Mouse (Mus musculus): Measurements from ENCODE around the gene D630039A03Rik.
"Not testable (repeated sequence)": the region's sequence is repeated elsewhere in the genome, so short reads cannot be mapped to it uniquely, and the experiment has no call there.

D630039A03Rik gene

DNA sequence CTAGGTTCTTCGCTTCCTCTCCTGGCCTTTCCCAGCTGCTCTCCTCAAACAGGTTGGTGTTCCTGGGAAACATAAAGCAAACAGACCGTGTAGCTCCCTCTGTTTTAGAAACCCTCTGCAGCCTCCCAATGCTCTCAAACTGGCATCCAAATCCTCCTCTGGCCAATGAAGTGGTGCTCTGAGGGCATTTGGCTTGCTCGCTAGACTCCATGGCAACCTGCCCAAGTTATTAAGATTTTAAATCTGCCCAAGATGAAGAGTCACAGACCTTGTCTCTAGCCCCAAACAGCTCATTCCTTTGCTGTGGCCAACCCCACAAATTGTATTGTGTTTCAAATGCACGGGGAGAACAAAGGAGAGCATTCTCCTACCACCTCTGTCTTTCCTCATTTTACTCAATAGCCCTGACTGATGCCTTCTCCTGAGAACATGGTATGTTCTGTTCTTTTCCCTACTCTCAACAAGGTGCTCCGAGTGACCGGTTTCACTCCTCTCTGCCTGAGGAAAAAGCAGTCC is 8.5 kb upstream of the D630039A03Rik start:
- no peak for DNase-seq

DNA sequence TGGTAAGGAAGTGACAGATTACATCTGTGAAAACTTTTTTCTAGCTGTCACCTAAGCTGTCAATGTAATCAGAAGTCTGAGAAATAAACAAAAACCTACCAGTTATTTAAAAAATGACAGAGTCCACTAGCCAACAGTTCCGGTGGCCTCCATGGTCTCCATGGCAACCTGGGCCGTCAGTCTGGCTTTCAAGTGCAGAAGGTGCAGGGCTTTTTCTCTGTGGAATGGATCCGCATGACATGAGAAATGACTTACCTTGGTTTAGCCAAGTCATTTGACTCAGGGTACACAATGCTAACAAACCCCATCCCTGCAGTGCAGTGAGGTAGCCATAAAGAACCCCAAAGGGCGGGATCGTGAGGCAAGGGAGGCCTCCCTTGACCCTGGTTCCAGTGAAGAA is 6.1 kb upstream of the D630039A03Rik start:
- DNase-seq = no peak

DNA sequence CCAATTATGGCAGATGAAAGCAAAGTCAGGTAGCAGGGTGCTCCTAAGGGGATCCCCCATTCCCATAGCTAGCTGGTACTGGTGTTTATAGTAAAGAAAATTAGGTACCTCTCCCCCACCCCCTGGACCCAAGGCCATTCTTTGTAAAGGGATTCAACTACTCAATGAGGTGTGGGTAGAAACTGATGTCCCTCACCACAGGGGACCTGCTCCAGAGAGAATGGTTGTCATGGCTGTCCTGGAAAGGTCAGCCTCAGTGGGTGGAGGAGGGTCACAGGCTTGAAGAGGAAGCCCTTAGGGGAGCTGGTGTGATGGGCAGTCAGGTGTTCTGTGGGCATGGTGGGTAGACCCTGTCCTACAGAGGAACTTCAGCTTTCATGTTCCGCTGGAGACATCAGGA is 4.4 kb upstream of the D630039A03Rik start:
- DNase-seq = no peak

DNA sequence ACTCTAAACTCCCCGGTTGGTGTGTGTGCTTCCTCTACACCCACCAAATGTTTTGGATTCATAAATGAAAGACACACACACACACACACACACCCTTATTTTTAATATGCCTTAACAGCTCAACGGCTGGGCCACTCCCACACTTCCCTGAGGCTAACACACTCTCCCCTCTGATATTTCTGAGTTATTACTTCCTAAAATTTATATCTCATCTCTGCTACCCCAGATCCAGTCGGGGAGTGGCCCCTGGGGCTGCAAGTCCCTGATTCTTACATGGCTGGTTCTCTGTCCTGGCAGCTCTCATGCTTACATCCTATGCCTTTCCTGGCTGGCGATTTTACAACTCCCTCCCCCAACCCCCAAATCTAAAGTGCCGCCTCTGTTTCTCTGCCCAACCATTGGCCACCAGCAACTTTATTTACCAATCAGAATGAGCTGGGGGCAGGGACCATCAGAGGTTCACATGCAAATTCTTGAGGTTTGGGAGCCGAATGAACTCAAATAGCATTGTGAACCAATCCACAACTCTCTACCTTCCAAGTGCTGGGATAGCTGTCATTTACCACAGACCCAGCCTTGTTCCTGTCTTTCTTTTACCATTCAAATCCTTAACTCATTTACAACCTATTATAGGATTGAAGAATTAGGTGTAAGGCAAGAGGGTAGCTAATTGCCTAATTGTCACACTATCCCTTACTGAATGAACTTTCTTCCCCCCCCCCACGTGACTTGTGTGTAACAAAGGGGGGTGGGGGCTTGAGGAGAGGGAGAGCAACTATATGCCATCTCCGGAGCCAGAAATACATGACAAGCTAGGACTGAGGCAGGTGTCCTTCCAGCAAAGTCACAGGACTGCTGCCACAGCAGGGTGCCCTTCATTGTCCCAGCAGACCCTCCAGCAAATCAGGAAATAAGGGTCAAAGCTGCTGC is 3.7 kb upstream of the D630039A03Rik start:
- DNase-seq = no peak

DNA sequence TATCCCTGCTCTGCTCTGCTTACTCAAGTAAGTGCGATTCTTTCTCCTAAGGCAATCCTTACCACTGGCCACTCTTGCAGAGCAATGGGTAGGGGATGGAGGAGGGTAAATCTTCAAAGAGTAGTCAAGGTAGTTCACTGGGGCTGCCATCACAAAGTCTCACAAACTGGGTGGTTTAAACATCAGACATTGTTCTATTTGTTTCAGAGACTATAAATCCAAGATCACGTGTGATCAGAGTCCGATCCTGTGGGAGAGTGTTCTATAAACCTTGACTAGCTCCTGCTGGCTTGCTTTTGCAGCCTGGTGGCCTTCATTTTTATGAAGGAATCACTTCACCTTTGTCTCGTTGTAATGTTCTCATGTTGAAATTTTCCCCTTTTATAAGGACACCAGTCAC is 614 bp upstream of the D630039A03Rik start:
- no peak for DNase-seq

DNA sequence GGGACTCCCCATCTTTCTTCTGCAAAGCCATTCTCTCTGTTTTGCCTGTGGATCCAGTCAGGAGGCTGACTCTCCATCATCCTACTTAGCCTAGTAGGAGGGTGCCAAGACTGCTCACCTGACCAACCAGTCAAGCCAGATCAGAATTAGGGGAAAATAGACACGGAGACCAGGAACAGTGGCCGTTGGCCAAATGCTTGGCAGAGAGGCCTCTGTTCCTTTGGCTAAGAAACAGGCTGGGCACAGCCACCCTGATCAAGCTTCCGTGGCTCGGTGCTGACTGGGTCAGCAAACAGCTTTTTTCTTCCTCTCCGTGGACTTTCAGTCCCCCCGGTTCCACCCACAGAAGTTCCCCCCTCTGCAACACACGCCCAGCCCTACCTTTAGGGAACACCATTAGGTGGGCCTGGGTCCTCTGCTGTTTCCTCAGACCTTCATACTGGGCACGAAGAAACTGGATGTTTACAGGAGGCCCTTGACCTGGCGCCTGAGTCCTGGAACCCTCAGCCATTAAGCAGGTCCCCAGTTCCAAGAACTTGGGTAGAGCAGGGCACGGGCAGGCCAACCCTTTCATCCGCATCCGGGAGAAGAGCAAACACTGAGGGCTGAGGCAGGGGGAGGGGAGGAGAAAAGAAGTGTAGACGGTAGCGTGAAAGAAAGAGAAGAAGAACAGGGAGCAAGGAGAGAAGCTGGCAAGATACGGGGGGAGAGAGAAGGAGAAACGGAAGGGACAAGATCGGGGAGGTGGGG is 706 bp downstream of the D630039A03Rik start:
- peak; percentile 25 for DNase-seq

DNA sequence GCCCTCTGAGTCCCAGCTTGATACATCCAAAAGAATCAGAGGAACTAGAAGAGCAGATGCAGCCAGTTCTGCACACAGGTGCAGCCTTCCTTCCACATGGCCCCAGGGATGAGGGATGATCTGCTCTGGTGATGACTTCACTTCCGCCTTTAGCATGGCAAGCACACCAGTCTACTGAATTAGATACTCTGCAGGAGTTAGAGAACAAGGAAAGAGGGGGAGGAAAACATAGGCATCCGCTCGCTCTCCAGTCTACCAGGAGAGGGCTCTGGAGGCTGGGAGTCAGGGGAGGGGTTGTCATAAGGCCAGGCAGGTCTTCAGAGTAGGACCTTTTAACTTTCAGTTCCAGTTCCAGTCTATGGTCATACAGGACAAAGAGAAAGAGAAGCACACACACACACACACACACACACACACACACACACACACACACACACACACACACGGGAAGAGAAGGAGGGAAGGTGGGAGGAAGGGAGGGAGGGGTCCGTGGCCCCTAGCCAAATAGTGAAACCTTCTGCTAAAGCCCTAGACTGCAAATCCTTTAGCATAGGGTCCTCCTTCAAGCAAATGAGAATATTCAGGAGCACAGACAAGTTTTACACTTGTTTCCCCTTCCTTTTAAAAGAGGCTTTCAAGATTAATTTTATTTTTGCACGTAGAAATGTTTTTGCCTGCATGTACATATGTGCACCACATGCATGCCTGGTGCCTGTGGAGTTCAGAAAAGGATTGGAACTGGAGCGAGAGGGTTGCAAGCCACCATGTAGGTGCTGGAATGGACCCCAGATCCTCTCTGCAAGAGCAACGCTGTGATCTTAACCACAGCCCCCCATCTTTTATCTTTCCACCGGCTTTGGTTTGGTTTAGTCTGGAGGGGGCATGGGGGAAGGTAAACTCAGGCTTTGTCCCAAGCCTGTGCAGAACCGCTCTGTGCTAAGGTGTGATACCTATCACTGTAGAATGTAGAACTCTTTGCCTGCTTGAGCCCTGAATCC is 1.6 kb downstream of the D630039A03Rik start:
- DNase-seq = no peak

DNA sequence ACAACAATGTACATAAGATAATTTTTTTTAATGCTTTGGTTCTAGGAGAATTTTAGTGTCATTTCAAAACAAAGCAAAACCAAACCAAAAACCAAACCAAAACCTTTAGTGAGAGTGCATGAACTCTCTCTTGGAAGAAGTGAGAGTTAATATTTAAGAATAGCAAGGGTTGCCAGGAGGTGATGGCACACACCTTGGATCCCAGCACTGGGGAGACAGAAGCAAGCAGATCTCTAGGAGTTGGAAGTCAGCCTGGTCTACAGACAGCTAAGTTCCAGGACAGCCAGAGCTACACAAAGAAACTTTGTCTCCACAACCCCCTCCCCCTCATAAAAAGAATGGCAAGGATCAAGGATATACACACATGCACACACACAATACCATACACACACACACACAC is 3.1 kb downstream of the D630039A03Rik start:
- no peak for DNase-seq

DNA sequence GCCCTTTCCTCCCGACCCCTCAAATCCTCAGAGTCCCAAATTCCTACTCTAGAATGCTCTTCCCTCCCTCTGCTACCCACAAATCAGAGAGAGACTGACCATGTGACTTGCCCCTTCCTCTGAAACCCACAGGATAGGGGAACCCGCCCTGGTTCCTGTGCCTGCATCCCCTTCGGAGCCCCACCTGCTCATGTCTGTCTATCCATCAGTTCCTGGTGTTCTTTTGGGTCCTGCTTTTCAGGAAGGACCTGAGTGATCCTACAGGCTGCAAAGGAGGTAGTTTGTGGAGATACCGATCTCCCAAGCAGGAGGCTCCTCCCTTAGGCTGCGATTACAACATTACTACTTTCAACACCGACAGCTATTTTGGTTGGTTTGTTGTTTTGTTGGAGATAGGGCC is 7.2 kb downstream of the D630039A03Rik start:
- DNase-seq = no peak

DNA sequence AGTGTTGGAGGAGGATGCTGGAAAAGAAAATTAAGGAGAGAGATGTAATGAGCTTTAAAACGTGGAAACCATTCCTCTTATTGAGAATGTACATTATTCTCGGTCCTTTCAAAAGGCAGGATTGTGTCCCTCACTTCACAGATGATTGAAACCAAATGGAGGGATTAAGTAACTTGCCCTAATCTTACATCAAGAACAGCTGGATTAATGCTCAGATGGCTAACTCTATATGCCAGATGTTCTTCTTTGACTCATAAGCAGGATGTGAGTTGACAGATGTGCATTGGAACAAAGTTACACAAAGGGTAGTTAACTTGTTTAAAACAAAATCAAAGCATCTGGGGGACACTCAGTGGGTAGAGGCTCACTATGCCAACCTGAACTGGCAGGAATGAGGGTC is 9.4 kb downstream of the D630039A03Rik start:
- DNase-seq = no peak

DNA sequence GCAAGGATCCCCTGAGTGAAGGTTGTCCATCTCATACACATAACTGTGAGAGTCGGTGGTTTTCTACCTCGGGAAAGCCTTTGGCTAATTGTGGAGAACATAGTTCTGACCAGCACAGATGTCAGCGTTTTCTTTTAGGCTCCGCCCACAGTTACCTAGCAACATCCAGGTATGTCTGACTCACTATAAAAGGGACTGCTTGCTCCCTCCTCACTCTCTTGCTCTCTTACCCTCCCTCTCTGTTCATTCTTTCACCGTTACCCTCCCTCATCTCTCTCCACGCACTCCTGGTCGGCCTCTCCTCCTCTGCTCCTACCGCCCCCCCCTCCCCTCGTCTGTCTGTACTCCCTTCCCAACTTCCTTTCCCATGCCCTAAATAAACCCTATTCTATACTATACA is 11.5 kb downstream of the D630039A03Rik start:
- no peak for DNase-seq

DNA sequence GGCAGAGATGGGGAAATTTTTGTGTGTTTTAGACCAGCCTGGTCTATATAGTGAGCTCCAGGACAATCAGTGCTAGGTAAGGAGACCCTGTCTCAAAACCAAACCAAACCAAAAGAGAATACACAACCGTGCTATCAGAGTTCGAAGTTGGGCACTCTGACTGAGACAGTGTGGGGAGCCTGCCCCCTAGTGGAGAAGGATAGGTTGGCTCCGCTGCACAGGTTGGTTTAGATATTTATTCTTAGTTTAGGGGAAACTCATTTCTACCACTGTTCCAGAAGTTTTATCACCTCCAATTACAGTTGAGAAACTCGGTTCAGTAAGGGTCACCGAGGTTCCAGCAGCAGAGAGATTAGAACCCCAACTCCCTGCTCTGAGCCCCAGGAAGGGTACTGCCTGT is 11.9 kb downstream of the D630039A03Rik start:
- DNase-seq = peak; percentile 51

DNA sequence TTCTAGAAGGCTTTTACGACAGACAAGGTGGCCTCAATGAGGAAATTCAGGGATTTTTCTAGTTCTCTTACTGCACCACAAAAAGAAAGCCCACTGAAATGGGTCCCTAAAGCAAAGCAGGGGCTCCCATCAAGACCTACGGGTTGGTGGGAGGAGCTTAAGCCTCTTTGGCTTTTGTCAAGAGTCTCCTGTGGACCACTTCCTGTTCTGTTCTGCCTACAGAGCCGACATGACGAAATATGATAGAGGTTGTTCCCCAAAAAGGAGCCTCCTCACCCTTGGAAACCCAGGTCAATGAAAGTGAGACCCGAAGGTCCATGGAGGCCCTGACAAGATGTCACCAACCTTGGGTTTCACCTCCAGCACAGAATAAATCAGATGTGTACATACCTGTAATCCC is 13.5 kb downstream of the D630039A03Rik start:
- no peak for DNase-seq

DNA sequence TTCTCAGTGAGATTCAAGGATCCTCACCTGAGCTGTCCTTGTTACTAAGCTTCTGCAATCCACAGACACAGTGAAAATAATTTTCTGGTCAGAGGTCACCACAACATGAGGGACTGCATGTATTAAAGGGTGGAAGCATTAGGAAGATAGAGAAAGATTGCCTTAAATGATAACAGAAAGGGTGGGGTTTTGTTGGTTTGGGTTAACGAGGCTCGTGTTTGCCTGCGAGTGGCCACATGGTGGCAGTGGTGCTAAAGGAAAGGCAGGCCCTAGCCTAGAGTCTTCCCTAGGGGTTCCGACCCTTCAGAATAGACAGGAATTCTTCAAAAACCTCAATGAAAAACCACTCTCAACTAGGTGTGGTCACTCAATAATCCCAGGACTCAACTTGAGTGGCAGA is 14.9 kb downstream of the D630039A03Rik start:
- peak; percentile 25 for DNase-seq

DNA sequence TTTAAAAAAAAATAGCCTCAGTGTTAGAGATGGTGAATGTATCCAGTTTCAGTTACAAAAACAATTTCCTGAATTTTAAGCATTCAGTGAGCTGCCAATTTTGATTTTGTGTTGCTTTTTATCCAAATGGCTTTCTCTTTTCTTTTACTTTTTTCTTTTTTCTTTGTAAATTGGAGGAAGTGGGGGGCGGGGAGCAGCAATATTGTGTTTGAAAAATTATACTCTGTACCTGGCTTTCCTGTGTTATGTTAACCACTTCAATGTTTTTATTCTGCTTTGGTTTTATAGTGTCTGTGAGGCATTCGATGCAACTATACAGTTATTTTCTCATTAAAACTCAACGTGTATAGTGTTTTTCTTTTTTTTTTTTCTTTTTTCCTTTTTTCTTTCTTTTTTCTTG is 19.5 kb downstream of the D630039A03Rik start:
- DNase-seq = no peak

DNA sequence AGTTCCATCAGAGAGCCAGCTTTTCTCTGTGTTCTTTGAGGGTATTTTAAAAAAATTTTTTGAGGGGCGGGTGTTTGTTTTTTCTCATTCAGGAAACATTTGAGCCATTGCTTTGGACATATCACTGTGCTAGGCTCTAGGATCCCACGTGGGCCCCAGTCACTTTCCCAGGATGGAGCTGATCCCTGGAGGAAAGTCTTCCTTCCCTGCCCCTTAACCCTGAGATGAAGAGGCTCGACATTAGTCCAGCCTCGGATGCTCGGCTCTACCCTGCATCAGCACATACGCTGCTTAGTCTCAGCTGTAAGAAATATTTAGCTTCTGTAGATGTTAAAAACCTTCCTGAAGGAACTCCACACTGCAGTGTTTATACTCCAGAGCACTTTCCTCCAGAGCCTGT is 20.2 kb downstream of the D630039A03Rik start:
- no peak for DNase-seq

DNA sequence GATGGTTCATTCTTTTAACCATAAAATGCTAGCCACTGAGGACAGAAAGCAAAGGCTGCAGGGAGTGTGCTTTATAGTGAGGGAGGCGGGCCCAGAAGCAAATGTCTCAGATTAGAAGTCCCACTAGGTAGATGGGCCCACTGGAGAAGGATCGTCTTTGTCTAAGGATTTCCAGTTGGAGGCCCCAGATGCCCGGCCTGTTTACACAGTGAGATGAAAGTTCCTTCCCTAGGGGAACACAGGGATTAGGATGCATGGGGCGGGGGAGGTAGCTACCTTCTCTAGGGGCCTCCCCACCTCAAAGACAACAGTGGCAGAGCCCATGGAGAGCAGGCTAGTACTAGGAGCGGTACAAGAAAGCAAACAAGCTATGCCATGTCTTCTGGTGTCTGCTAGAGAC is 21.0 kb downstream of the D630039A03Rik start:
- DNase-seq = no peak

DNA sequence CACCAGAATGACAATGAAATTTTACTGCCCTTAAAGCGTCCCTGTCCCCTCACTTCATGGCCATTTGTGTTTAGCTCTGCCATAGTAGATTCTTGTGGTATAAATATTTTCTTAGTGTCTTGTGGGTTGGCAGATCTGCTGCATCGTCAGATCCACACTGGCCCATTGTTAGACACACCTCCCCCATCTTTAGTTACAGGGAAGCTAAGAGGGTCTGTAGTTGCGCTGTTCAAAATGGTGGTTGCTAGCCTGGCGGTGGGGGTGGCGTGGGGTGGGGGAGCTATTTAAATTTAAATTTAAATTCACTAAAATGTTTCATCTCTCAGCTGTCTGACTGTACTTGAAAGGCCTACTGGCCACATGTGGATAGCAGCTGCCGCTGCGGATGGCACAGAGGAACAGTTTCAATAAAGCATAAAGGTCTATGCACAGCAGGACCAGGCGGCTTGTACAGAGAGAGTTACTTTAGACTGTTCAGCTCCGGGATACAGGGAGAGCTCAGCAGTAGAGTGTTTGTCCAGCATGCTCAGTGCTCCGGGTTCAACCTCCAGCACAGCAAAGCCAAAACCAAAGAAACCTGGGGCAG is 24.0 kb downstream of the D630039A03Rik start:
- DNase-seq = no peak

DNA sequence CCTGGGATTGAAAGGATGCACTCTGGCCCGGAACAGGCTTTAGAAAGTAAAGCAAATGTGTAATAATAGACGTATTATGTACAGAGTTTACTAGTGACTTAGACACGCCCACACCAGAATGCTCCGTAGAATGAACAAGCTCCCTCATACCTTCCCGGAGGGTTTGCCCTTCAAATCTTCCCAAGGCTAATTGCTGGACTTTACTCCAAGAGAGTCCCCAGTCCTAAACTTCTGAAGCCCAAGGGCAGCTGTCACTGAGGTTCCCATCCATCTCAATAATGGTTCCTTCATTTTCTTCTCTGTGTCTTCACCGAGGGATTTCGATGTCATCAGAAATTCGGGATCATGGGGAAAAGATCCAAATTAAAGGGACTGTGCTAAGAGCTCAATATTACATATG is 26.3 kb downstream of the D630039A03Rik start:
- DNase-seq = no peak

DNA sequence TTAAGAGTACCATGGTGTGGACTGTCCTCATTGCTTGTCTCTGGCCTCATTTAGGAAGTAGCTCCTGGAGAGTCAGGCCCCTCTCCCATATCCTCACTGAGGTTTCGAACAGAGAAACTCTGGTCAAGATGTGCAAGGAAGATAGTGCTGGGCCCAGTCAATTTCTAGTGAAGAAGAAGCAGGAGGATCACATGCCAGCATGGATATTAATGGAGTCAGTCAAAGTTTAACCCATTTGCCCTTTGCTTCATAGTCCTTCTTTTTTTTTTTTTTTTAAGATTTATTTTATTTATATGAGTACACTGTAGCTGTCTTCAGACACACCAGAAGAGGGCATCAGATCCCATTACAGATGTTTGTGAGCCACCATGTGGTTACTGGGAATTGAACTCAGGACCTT is 27.1 kb downstream of the D630039A03Rik start:
- DNase-seq = not testable (repeated sequence)

DNA sequence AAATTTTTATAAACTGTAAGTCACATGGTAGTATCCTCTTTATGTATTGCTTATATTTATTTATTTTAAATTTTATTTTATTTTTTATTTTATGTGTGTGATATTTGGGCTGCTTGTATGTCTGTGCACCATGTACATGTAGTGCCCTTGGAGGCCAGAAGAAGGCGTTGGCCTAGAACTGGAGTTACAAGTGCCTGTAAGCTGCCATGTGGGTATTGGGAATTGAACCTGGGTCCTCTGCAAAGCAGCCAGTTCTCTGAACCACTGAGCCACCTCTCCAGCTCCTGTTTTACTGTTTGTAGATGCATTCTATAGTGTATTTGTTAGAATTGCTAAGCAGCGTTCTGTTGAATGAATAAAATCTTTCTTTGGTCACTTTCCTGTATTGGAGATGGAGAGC is 27.9 kb downstream of the D630039A03Rik start:
- DNase-seq = no peak

DNA sequence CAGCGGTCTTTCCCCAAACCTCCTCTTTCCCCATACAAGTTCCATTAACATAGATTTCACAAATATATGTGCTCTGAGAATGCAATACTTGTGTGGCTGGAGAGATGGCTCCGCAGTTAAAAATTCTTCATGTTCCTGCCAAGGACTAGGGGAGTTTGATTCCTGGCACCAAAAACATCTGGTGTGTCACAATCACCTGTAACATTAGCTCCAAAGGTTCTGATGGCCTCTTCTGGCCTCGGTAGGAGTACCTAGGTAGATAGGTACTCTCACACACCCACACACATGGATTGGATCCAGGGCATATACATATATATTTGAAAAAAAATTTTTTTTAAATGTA is 29.2 kb downstream of the D630039A03Rik start:
- DNase-seq = no peak

Data from right cerebral cortex, adult 18-20 months (tissue).